Mouse (Mus musculus) c-Kit-positive CD71-positive TER-119-negative erythroid progenitor cells, embryonic 14.5 days (primary cell): ENCODE data around the gene Rapgef4.
A peak's percentile ranks its signal among the peaks of the same experiment; 100 is the strongest.

Experiments used
- DNase-seq: peaks from one replicate; pipeline ENCODE4 v3.0.0-alpha.2; 2013; ENCODE audit warnings: low read depth

Gene Rapgef4

DNA sequence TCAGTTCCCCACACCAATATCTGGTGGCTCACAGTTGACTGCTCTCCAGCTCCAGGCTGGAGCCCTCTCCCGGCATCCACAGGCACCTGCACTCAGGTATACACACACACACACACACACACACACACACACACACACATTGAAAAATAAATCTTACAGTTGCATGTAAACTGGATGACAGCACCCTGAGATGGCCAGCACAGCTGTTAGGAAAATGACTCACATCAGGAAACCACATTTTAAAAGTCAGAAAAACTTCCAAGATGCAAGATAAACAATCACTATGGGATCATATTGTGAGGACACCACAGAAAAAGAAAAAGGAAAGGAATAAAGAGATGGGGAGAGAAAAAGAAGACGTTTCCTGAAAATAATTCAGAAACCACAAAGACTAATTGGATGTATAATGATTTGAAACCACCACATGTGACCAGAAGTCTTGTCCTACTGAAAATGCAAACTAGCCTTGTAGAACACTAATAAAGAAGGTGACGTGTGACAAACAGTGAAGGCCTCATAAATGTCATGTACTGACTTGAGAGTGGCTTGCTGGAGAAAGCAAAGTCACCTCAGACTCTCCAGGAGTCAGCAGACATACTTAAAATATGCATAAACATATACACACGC is 297.3 kb downstream of the Rapgef4 start:
- DNase-seq = no peak

- no peak for DNase-seq
Measured at GRCm38 (mm10) chr2:72280524-72280923, 299.5 kb downstream of the Rapgef4 start.

DNA sequence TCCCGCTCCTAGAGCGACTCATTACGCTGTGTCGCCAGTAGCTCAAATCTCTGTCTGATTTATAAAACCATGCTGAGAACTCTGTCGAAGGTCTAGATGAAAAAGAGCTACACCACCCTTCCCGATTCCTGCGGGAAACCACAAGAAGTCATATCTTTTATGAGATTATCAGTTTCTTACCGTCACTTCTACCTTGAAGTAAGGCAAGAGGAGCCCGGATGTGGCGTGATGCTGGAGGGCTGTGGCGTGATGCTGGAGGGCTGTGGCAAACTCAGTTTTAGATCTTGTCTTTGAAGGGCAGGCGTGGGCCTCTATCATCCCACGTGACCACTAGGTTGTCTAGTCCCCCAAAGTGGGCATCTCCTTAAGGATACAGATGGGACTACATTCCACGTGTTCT is 300.9 kb downstream of the Rapgef4 start:
- DNase-seq = no peak

DNA sequence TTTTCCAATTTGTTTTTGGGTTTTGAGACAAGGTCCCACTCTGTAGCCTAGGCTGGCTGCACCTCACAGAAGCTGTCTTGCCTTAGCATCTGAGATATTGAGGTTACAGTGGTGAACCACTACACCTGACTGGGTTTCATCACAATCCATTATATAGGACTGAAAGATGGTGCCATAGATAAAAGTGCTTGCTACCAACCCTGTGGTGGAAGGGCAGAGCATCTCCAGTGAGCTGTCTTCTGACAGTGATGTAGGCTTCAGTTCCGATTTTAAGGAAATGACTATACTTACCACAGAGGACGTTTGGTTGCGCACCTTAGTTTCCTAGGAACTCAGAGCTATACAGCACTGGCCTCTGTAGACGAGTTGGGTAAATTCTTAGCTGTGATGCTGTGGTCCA is 301.7 kb downstream of the Rapgef4 start:
- no peak for DNase-seq

GRCm38 (mm10) chr2:72284689-72285088 is 303.6 kb downstream of the Rapgef4 start:
- no peak for DNase-seq

DNA sequence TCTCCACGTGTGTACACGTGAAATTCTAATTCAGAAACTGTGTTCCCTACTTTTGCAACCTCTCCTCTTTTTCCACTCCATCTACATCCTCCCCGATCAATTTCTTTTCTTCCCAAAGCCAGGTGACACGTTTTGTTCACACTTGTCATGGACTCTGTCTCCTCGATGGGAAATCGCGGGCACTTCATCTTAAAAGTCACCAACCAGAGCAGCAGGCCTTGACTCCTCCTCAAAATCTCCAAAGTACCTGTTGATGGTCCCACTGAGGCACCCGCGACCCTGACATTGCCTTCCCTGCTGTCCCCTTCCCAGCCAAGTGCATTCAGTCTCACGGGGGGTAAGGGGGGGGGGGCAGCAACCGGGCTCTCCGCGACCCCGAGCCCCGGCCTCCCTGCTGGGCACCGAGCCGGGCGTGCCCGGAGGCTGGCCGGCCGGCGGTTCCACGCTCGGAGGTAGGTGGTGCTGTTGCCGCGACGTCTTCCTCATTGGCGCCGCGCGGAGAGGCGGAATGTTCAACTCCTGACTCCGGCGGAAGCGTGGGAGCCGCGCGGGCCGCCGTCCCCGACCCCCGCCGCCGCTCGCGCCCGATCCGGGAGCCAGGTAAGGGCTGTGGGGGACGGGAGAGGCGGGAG is 304.3 kb downstream of the Rapgef4 start, which contains the start of gene Map3k20:
Gene Map3k20, plus strand, starts transcription at position 382 of the 632 bp plus-strand sequence.
- DNase-seq = peak; percentile 52

DNA sequence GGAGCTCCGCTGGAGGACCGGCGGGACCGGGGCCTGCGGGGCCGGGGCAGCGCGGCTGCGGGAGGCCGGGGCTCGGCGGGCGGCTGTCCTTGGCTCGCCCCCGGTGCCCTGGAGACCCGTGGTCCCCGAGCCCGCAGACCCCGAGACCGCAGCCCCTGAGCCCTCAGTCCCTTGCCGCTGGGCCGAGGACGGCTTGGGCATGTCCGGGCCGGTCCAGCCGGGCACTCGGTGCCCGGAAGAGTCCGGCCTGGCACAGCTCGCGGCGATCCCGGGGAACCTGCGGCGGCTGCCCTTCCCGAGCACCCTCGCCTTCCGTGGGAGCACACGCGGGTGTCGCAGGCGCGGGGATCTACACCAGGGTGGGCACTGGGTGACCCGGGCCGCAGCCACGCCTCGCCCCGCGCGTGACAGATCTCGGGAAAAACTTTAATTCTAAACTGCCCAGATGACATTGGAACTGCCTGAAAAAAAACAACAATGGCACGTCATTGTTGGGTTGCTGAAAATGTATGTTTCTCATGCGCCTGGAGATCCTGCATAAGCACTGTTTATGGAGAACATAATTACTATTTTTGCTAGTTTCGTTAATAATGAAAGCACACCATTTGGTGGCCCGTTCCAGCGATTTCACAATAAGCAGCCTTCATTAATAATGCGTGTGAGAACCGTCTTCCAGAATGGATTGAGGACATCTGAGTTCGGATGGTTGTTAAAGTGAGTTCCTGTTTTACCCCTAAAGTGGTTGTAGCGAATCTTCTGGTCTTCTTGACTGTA is 305.0 kb downstream of the Rapgef4 start:
- no peak for DNase-seq

DNA sequence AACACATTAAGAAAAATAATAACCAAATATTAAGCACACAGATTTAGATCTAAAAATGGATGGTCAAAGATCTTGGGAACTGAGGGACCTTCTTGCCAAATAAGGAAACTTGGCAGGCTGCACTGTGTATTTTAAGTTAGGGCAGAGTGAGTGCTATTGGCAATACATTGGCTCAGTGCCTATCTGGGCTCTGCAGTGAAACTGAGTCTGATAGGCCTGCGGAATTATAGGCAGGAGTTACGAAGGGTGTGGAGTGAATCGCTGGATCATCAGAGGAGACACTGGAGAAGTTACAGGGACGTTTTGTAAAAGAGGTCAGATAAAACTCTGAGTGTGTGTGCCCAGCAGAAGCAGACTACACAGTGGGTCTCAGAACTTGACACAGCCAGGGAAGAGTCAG is 306.1 kb downstream of the Rapgef4 start:
- peak; percentile 86 for DNase-seq

DNA sequence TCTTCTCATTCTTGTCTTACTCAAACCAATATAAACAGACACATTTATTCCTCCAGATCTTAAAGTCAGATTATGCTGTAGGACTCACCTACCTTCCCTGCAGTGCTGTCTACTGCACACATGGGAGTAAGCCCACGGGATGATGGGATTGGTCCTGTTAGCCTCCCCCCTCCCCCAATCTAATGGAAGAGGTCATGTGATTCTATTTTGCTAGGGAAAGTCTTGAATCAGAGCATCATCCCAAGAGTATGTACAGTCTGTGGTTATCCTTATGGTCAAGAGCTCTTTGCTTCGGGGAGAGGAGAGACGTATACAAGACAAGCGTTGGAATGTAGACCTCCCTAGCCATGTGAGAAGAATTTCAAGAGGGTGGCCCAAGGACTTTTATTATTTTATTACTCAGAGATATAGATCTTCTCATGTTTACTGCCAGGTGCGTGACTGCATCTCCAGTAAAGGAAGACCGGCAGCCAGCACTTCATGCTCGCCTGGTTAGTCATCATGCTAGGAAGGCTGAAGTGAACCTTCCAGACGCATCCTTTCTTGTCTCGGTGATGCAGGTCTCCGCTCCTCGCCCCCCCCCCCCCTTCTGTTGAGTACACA is 308.0 kb downstream of the Rapgef4 start:
- no peak for DNase-seq

DNA sequence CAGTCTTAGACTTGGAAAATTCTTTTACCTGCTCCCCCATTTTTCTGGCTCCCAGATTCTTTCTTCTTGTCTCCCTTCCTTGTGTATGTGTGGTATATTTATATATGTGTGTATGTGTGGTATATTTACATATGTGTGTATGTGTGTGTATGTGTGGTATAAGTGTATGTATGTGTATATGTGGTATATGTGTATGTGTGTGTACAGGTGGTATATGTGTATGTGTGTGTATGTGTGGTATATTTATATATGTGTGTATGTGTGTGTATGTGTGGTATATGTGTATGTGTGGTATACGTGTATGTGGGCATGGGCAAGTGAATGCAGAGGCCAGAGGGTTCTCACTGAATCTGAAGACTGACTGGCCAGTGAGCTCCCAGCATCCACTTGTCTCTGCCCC is 310.1 kb downstream of the Rapgef4 start:
- DNase-seq = no peak

- DNase-seq = no peak
Measured at GRCm38 (mm10) chr2:72292573-72292972, 311.5 kb downstream of the Rapgef4 start.

GRCm38 (mm10) chr2:72294994-72295393 is 314.0 kb downstream of the Rapgef4 start:
- DNase-seq = no peak

GRCm38 (mm10) chr2:72296984-72297715 is 316.1 kb downstream of the Rapgef4 start:
- DNase-seq = no peak

- no peak for DNase-seq
Measured at GRCm38 (mm10) chr2:72297716-72298082, 316.7 kb downstream of the Rapgef4 start.

- peak; percentile 36 for DNase-seq
Measured at GRCm38 (mm10) chr2:72298406-72298805, 317.4 kb downstream of the Rapgef4 start.

GRCm38 (mm10) chr2:72301194-72301916 is 320.3 kb downstream of the Rapgef4 start:
- DNase-seq = no peak

- DNase-seq = no peak
Measured at GRCm38 (mm10) chr2:72305738-72306137, 324.7 kb downstream of the Rapgef4 start.
